Mouse (Mus musculus): Measurements from ENCODE around the gene Parl. TPM values are rescaled to one million over a fixed set of nuclear protein-coding genes. Genes with fewer than 3 reads are reported as not detected.

The Parl gene
- polyA plus RNA-seq, 1 experiment, result 87.9 TPM

DNA sequence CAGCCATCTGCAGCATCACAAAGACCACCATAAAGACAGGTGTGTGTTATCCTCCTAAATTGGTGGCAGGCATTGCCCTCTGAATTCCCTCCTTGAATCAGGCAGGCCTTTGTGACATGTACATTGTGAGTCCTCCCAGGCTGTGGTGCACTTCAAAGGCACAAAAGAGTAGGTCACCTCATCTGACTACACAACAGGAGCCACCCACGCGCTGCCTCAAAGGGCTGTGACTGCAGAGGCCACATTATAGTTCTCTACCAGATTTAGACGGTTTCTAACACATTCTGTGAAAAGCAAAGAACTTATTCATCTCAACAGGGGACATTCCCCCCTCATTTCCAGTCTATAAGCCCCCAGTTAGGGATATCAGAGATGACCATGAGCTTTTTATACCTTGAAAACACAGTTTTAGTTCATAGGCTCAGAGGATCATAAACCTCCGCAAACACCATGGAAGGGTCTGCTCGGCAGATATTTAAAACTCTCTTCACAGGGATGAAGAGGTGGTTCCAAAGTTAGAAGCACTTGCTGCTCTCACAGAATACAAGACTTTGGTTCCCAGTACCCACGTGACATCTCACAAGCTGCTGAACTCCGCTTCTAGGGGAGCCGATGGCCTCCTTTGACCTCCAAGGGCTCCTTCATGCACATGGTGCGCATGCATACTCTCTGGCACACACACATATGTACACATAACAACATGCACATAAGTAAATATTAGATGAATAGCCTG is 53.6 kb downstream of the Parl start:
- H3K9me3 ChIP-seq (replicated peaks; ENCODE audit: control insufficient read depth, insufficient read depth, low read length, poor library complexity, severe bottlenecking), result 0 out of 2 replicates have a peak, but pooled peaks cover 3% of the 10 kb centered on the region
- no peak overlapping the region for H3K4me3 ChIP-seq (ENCODE audit: low read depth, low read length)
- no peaks in the 10 kb centered on the region for H3K4me1 ChIP-seq (ENCODE audit: control insufficient read depth, insufficient read depth, low read length)
- no peak overlapping the region for H3K27ac ChIP-seq (ENCODE audit: insufficient read depth, low read length)
- no peaks in the 10 kb centered on the region for H3K36me3 ChIP-seq (ENCODE audit: control insufficient read depth, insufficient read depth, low read length, poor library complexity, severe bottlenecking)
- no peak for TF ChIP-seq POLR2A (IDR thresholded peaks at IDR 0.05; ENCODE audit: insufficient read depth, low read length)
- no peaks in the 10 kb centered on the region for H3K27me3 ChIP-seq (ENCODE audit: control insufficient read depth, insufficient read depth, low read length, poor library complexity, severe bottlenecking)
- no peak overlapping the region for H3K9ac ChIP-seq (ENCODE audit: low read depth, poor library complexity, severe bottlenecking)

DNA sequence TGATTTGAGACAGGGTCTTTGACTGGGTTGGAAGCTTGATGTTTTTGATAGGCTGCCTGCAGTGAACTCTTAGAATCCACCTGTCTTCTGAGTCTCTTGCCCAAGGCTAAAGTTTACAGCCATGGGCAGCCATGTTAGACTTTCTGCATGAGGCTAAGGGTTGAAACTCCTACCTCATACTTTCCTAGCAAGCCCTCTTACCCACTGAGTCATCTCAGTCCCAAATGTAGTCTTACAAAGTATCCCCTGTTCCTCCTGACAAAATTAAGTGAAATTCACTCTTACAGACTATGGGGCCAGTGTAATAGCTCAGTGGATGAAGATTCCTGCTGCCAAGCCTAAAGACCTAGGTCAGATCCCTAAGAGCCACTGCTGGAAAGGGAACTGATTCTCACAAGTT is 55.1 kb downstream of the Parl start:
- Histone ChIP-seq H3K27me3 (ENCODE audit: control insufficient read depth, insufficient read depth, low read length, poor library complexity, severe bottlenecking) (no peaks in the 10 kb centered on the region), H3K36me3 (ENCODE audit: control insufficient read depth, insufficient read depth, low read length, poor library complexity, severe bottlenecking) (no peaks in the 10 kb centered on the region), H3K9ac (ENCODE audit: low read depth, poor library complexity, severe bottlenecking) (no peak overlapping the region), H3K4me1 (ENCODE audit: control insufficient read depth, insufficient read depth, low read length) (no peaks in the 10 kb centered on the region), H3K4me3 (ENCODE audit: low read depth, low read length) (no peak overlapping the region), H3K9me3 (replicated peaks; ENCODE audit: control insufficient read depth, insufficient read depth, low read length, poor library complexity, severe bottlenecking) (no peaks in the 10 kb centered on the region), H3K27ac (ENCODE audit: insufficient read depth, low read length) (no peak overlapping the region)
- no peak for TF ChIP-seq POLR2A (IDR thresholded peaks at IDR 0.05; ENCODE audit: insufficient read depth, low read length)
- no peak for TF ChIP-seq EP300 (IDR thresholded peaks at IDR 0.05; ENCODE audit: insufficient read depth, low read depth, low read length)
- TF ChIP-seq CTCF (IDR thresholded peaks at IDR 0.05; ENCODE audit: low read depth, low read length), result no peak

DNA sequence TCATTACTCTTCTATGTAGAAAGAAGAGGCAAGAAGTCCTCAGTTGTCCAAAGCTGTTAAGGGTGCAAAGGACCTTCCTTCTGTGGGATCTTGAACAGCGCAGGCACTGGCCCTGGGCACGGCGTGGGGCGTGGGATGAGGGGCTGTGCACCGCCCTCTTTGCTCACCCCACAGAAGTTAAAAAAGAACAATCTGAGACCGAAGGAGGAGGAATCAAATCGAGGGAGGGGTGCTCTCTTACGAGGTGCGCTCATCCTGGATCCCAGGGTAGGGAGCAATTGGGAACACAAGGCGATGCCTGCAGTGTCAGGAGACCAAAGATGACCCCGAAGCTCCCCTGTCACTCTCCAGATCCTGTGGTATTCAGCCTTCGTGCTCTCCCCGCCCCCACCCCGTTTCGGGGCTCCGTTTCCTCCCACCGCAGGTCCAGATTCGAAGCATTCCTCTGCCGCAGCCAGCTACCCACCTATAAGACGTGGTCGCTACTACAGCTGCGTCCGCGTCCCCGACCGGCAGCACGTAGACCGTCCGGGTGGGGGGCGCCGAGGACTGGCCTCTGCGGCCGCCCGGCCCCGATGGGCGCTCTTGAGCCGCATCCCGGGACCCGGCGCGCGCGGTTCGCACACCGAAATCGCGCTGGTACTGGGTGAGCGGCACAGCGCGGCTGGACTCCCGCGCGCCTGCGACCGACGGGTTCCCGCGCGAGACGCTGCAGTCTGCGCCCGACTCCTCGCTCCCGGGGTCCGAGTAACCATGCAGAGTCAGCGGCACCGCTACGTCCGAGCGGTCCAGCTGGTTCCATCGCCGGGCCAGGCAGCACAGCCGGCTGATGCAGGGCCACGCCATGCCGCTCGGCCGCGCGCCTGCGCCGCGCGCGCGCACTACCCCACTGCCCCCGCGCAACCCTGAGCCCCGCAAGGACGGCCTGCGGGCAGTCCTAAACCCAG is 61.4 kb downstream of the Parl start, which contains the start of gene Map6d1:
TSS of gene Map6d1 (minus strand) at position 891 of the 947 bp plus-strand sequence.
- Histone ChIP-seq H3K4me3 (ENCODE audit: low read depth, low read length) (peak within 1 kb of the TSS; percentile 53), H3K36me3 (ENCODE audit: control insufficient read depth, insufficient read depth, low read length, poor library complexity, severe bottlenecking) (no peaks in the 10 kb centered on the region), H3K4me1 (ENCODE audit: control insufficient read depth, insufficient read depth, low read length) (no peaks in the 10 kb centered on the region), H3K9ac (ENCODE audit: low read depth, poor library complexity, severe bottlenecking) (peak within 1 kb of the TSS; percentile 31), H3K27me3 (ENCODE audit: control insufficient read depth, insufficient read depth, low read length, poor library complexity, severe bottlenecking) (no peaks in the 10 kb centered on the region), H3K27ac (ENCODE audit: insufficient read depth, low read length) (no peak within 1 kb of the TSS), H3K9me3 (replicated peaks; ENCODE audit: control insufficient read depth, insufficient read depth, low read length, poor library complexity, severe bottlenecking) (no peaks in the 10 kb centered on the region)
- TF ChIP-seq EP300 (IDR thresholded peaks at IDR 0.05; ENCODE audit: insufficient read depth, low read depth, low read length) (no peak), POLR2A (IDR thresholded peaks at IDR 0.05; ENCODE audit: insufficient read depth, low read length) (no peak), CTCF (IDR thresholded peaks at IDR 0.05; ENCODE audit: low read depth, low read length) (no peak)

DNA sequence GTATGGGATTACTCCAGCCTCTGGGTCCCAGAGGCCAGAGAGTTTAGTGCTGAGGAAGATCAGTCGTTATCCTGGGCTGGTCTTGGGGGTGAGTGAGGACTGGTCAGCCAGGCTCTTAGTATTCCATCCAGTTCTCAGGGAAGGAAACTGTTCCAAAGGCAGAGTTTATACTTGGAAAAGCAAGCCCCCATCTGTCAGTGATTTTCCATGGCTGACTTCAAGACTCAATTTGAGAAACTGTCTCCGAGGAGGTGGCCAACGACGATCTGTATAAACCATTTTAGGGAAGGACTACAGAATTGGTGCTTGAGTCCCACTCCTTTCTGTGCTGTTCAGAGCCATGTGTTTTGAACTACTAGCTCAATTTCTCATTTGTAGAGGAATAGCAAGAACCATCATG is 63.5 kb downstream of the Parl start:
- no peaks in the 10 kb centered on the region for H3K4me1 ChIP-seq (ENCODE audit: control insufficient read depth, insufficient read depth, low read length)
- no peak overlapping the region for H3K9ac ChIP-seq (ENCODE audit: low read depth, poor library complexity, severe bottlenecking)
- H3K27ac ChIP-seq (ENCODE audit: insufficient read depth, low read length), result no peak overlapping the region
- H3K36me3 ChIP-seq (ENCODE audit: control insufficient read depth, insufficient read depth, low read length, poor library complexity, severe bottlenecking), result no peaks in the 10 kb centered on the region
- no peaks in the 10 kb centered on the region for H3K9me3 ChIP-seq (replicated peaks; ENCODE audit: control insufficient read depth, insufficient read depth, low read length, poor library complexity, severe bottlenecking)
- TF ChIP-seq POLR2A (IDR thresholded peaks at IDR 0.05; ENCODE audit: insufficient read depth, low read length) (no peak), EP300 (IDR thresholded peaks at IDR 0.05; ENCODE audit: insufficient read depth, low read depth, low read length) (no peak), CTCF (IDR thresholded peaks at IDR 0.05; ENCODE audit: low read depth, low read length) (no peak)
- H3K4me3 ChIP-seq (ENCODE audit: low read depth, low read length), result no peak overlapping the region
- H3K27me3 ChIP-seq (ENCODE audit: control insufficient read depth, insufficient read depth, low read length, poor library complexity, severe bottlenecking), result no peaks in the 10 kb centered on the region

DNA sequence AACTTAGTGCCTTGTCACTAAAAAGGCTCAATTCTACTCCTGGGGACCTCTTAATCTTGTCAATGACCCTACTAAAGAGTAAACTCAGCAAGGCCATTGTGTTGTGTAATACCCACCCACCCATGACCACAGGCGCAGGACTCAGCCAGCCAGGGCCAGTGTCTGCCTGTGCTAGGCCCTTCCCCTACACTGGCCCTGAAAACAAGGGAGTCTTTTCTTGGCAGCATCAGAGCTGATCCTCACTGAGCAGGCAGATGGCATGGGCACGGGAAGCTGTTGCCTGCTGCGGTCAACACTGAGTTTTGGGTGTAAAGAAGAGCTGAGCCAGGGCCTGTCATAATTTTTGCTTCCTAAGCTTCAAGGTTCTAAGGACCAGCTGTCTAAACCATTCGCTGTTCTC is 64.8 kb downstream of the Parl start:
- H3K36me3 ChIP-seq (ENCODE audit: control insufficient read depth, insufficient read depth, low read length, poor library complexity, severe bottlenecking), result no peaks in the 10 kb centered on the region
- no peaks in the 10 kb centered on the region for H3K9me3 ChIP-seq (replicated peaks; ENCODE audit: control insufficient read depth, insufficient read depth, low read length, poor library complexity, severe bottlenecking)
- TF ChIP-seq CTCF (IDR thresholded peaks at IDR 0.05; ENCODE audit: low read depth, low read length), result no peak
- no peak for TF ChIP-seq EP300 (IDR thresholded peaks at IDR 0.05; ENCODE audit: insufficient read depth, low read depth, low read length)
- no peak for TF ChIP-seq POLR2A (IDR thresholded peaks at IDR 0.05; ENCODE audit: insufficient read depth, low read length)
- no peaks in the 10 kb centered on the region for H3K4me1 ChIP-seq (ENCODE audit: control insufficient read depth, insufficient read depth, low read length)
- H3K9ac ChIP-seq (ENCODE audit: low read depth, poor library complexity, severe bottlenecking), result no peak overlapping the region
- H3K4me3 ChIP-seq (ENCODE audit: low read depth, low read length), result no peak overlapping the region
- no peak overlapping the region for H3K27ac ChIP-seq (ENCODE audit: insufficient read depth, low read length)
- no peaks in the 10 kb centered on the region for H3K27me3 ChIP-seq (ENCODE audit: control insufficient read depth, insufficient read depth, low read length, poor library complexity, severe bottlenecking)

DNA sequence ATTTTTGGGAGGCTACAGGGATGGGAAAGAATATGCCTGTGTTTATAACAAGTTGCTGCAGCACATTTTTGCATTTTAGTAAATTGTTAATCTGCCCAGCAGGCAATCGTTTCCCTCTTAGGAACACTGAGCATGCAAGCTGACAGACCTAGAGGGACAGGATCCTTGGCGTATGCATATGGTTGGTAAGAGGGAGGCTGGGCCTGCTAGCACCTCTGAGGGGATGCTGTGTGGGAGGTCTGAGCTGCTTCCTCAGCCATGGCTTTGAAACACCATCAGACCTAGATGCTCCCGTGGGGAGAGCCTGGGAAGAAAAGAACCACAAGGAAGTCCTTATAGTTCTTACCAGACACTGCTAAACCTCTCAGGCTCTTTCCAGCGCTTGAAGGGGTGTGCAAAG is 67.8 kb downstream of the Parl start:
- H3K4me1 ChIP-seq (ENCODE audit: control insufficient read depth, insufficient read depth, low read length), result no peaks in the 10 kb centered on the region
- no peak overlapping the region for H3K9ac ChIP-seq (ENCODE audit: low read depth, poor library complexity, severe bottlenecking)
- TF ChIP-seq POLR2A (IDR thresholded peaks at IDR 0.05; ENCODE audit: insufficient read depth, low read length) (no peak), EP300 (IDR thresholded peaks at IDR 0.05; ENCODE audit: insufficient read depth, low read depth, low read length) (no peak), CTCF (IDR thresholded peaks at IDR 0.05; ENCODE audit: low read depth, low read length) (no peak)
- H3K27ac ChIP-seq (ENCODE audit: insufficient read depth, low read length), result no peak overlapping the region
- H3K36me3 ChIP-seq (ENCODE audit: control insufficient read depth, insufficient read depth, low read length, poor library complexity, severe bottlenecking), result peaks cover 12% of the 10 kb centered on the region; the same call in 1 of the 2 replicates
- no peaks in the 10 kb centered on the region for H3K27me3 ChIP-seq (ENCODE audit: control insufficient read depth, insufficient read depth, low read length, poor library complexity, severe bottlenecking)
- no peak overlapping the region for H3K4me3 ChIP-seq (ENCODE audit: low read depth, low read length)
- H3K9me3 ChIP-seq (replicated peaks; ENCODE audit: control insufficient read depth, insufficient read depth, low read length, poor library complexity, severe bottlenecking), result no peaks in the 10 kb centered on the region

Other genes with a start within 250 kb of the Parl start
- 96.1 and 113 TPM in 2 replicates for gene Klhl24, start 204.8 kb downstream of the Parl start, polyA plus RNA-seq (2011; ENCODE audit: insufficient read depth, insufficient read length, low read depth, missing spikeins)
- 92.7 and 112 TPM in 2 replicates for gene Yeats2, start 161.3 kb downstream of the Parl start, polyA plus RNA-seq (2011; ENCODE audit: insufficient read depth, insufficient read length, low read depth, missing spikeins)
- 0.94 and 1.0 TPM in 2 replicates for gene Map6d1, start 61.0 kb downstream of the Parl start, polyA plus RNA-seq (2011; ENCODE audit: insufficient read depth, insufficient read length, low read depth, missing spikeins)
- gene Cyp2ab1, start 23.0 kb upstream of the Parl start, polyA plus RNA-seq (2011; ENCODE audit: insufficient read depth, insufficient read length, low read depth, missing spikeins), result not detected in 2 replicates
- 85.0 and 89.5 TPM in 2 replicates for gene Abcc5, start 124.0 kb upstream of the Parl start, polyA plus RNA-seq (2011; ENCODE audit: insufficient read depth, insufficient read length, low read depth, missing spikeins)
- 86.6 and 94.0 TPM in 2 replicates for gene Eif2b5, start 196.4 kb upstream of the Parl start, polyA plus RNA-seq (2011; ENCODE audit: insufficient read depth, insufficient read length, low read depth, missing spikeins)
- gene Dvl3, start 214.6 kb upstream of the Parl start, polyA plus RNA-seq (2011; ENCODE audit: insufficient read depth, insufficient read length, low read depth, missing spikeins), result 37.9 and 38.8 TPM in 2 replicates
- gene Ap2m1, start 233.1 kb upstream of the Parl start, polyA plus RNA-seq (2011; ENCODE audit: insufficient read depth, insufficient read length, low read depth, missing spikeins), result 282 and 298 TPM in 2 replicates
- 56.2 and 61.0 TPM in 2 replicates for gene Abcf3, start 246.2 kb upstream of the Parl start, polyA plus RNA-seq (2011; ENCODE audit: insufficient read depth, insufficient read length, low read depth, missing spikeins)

Measured in ES-Bruce4 (cell line).